Mouse (Mus musculus) olfactory bulb, adult 2 months (tissue): ENCODE measurements around the gene Epn2. TPM values are rescaled to one million over a fixed set of nuclear protein-coding genes. Genes with fewer than 3 reads are reported as not detected.

Experiments used
- H3K27ac ChIP-seq: fragments of 200-500 bp; 2 replicates; pipeline ENCODE4 v1.5.1; 2012; ENCODE audit warnings: low read depth, low read length; ENCODE audit not compliant: insufficient read depth
- H3K4me1 ChIP-seq: fragments of 200-500 bp; 2 replicates; pipeline ENCODE4 v1.6.1; 2012; ENCODE audit warnings: low read length; ENCODE audit not compliant: control insufficient read depth, insufficient read depth
- H3K4me3 ChIP-seq: fragments of 200-500 bp; 2 replicates; pipeline ENCODE4 v1.5.1; 2012; ENCODE audit warnings: mild to moderate bottlenecking, low read depth, low read length, moderate library complexity; ENCODE audit not compliant: insufficient read depth
- CTCF ChIP-seq: fragments of 200-500 bp; IDR thresholded peaks from 2 replicates; pipeline ENCODE4 v1.5.1; 2012; ENCODE audit warnings: low read depth, mild to moderate bottlenecking, low read length, moderate library complexity; ENCODE audit not compliant: insufficient read depth
- POLR2A ChIP-seq: fragments of 200-500 bp; IDR thresholded peaks from 2 replicates; pipeline ENCODE4 v1.6.1; 2012; ENCODE audit warnings: mild to moderate bottlenecking, low read depth, low read length, moderate library complexity; ENCODE audit not compliant: insufficient read depth
- WGBS: fragments of 180-500 bp; shearing (Covaris S2); methylation state at CpG from one replicate; pipeline ENCODE4 v1.1.7; 2018; 5-methylcytosine and 5-hydroxymethylcytosine counted together
- polyA plus RNA-seq: library from polyadenylated mRNA; stranded (reverse); fragments of >200 nt; gene quantifications from 2 replicates; pipeline ENCODE4 v1.2.4, GENCODE M21; 2012; ENCODE audit warnings: low replicate concordance; ENCODE audit not compliant: missing spikeins, insufficient read depth, insufficient read length

Epn2 gene
- polyA plus RNA-seq, 1 experiment = not detected

DNA sequence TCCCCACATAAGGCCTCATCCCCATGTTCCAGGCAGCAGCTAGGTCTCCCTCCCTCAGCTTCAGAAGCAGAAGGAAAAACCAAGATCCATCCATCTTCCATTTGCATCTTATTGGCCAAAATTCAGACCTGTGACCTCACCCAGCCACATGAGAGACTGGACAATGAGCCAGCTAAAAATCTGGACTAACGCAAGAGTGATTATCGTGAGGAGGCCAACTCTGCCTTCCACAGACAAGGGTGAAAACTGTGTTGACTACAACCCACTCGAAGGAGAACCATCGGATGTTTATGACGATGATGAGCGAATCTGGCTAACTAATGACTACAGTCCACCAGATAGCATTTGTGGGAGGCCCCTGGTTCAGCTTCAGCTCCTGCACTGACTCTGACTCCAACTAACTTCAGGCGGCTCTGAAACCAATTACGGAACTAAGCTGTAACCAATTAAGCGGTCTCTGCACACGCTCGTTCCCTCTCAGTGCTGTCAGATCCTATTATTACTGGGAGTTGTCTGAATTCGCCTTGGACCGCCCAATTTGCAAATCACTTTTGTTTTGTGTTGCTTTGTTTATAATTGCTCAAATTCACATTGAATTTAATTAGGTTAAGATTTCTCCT, 96.2 kb downstream of the Epn2 start:
- Histone ChIP-seq H3K27ac (no peak overlapping the region), H3K4me1 (peaks cover 20% of the 10 kb centered on the region), H3K4me3 (no peak overlapping the region)
- no peak for TF ChIP-seq POLR2A
- TF ChIP-seq CTCF = no peak
- WGBS = 57% methylated on average over 13 of the region's 13 CpGs

DNA sequence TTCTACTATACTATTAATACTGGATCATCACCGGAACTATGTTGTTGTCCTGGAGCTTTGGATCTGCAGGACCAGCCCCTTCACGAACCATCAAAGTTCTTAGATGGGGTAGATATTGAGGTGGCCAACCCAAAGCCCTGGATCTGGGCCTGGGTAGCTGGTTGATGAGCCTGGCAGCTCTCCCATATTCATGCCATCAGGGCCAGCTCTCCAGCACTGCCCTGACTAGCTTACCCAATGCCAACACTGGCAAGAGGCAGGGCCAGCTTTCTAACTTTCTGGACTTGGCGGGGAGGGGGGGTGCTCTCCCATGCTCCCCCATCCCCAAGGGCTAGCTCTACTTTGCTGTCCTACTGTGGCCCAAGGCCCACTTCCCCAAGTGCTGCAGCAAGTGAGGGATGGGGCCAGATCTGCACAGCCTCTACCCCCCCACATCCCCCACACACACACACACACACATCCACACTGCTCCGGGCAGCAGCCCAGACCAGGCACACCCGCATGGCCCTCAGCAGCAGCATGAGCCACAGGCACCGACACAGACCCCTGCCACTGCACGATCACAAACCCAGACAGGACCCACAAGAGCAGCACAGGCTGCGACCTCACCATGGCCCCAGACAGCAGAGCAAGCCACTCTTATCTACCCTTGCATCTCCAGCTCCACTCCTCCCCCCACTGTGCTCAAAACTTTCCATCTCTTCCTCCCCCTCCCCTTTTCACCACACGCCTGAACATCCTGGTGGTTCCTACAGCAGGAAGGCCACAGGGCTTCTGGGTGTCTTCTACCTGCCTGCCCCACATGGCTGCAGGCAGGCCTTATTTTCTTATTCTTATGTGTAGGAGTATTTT, 98.0 kb downstream of the Epn2 start:
- H3K27ac ChIP-seq = no peak overlapping the region
- 76% methylated on average over 9 of the region's 9 CpGs for WGBS
- TF ChIP-seq POLR2A (no peak), CTCF (no peak)
- H3K4me3 ChIP-seq = no peak overlapping the region
- peaks cover 16% of the 10 kb centered on the region for H3K4me1 ChIP-seq

GRCm38 (mm10) chr11:61478788-61479187, 100.7 kb downstream of the Epn2 start:
- Histone ChIP-seq H3K4me1 (peaks cover 5% of the 10 kb centered on the region), H3K27ac (no peak overlapping the region), H3K4me3 (no peak overlapping the region)
- TF ChIP-seq POLR2A = no peak
- WGBS = 95% methylated on average over 4 of the region's 4 CpGs

DNA sequence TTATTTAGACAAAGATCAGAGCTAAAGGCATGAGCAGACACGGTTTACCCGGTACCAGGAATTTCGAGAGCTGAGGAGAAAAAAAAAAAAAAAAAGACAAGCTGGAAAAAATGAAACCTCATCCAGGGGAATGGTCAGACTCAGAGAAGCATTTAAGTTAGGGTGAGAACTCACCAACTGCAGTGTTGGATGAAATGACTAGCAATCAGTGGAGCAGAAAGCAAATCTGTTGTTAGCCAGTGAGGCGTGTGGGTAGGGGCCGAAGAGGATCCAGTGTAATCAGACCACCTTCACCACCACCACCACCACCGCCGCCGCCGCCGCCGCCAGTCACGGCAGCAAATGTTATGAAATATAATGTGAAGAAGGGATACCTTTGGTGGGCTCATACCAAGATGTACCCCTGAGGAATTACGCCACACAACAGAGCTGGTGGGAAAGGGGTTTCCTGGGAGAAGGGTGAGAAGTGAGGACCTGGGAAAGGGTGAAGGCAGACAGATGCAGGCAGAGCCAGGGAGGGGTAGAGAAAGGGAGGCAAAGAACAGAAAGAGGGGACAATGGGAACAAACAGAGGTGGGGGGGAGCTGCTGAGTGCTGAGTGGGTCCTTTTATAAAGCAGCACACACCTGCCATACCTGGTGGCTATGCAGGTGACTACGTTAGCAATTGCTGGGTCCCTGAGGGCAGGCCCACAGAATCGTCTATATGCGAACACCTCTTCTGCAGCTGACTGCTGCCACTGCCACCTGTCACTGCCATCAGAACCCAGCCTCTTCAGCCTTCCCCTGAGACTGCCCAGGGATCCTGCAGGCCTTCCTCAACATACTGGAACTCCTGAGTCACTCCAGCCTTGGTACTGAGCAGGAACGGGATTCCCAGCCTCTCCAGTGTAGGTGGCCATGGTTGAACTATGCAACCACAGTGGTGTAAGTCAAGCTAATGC, 101.7 kb downstream of the Epn2 start:
- no peak overlapping the region for H3K4me3 ChIP-seq
- TF ChIP-seq POLR2A = no peak
- TF ChIP-seq CTCF = no peak
- 71% methylated on average over 17 of the region's 17 CpGs for WGBS
- H3K27ac ChIP-seq = no peak overlapping the region
- H3K4me1 ChIP-seq = peaks cover 5% of the 10 kb centered on the region

- WGBS = 53% methylated on average over 12 of the region's 12 CpGs
- no peak overlapping the region for H3K27ac ChIP-seq
- TF ChIP-seq CTCF (no peak), POLR2A (no peak)
Observed at GRCm38 (mm10) chr11:61476786-61477382, 102.6 kb downstream of the Epn2 start.

GRCm38 (mm10) chr11:61473630-61474029, 105.9 kb downstream of the Epn2 start:
- H3K27ac ChIP-seq = no peak overlapping the region
- no peak overlapping the region for H3K4me3 ChIP-seq
- TF ChIP-seq CTCF (no peak), POLR2A (no peak)
- 85% methylated on average over 4 of the region's 4 CpGs for WGBS
- H3K4me1 ChIP-seq = no peaks in the 10 kb centered on the region

More at GRCm38 (mm10) chr11:61476786-61477382, 102.6 kb downstream of the Epn2 start:
- Histone ChIP-seq H3K4me3 (no peak overlapping the region), H3K4me1 (peaks cover 5% of the 10 kb centered on the region)

DNA sequence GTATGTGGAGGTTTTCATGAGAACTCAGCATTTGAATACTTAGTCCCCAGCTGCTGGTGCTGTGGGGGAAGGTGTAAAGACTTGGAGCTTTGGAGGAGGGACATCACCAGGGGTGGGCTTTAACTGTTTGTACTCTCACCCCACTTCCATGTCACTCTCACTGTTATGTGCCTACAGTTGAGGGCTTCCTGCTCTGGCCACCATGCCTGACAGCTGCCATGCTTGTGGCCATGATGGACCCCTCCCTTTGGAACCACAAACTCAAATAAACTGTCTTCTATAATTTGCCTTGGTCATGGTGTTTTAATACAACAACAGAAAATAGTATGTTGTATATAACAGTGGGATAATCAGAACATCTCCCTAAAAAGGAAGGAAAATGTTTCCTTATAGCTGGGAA, 108.6 kb downstream of the Epn2 start:
- Histone ChIP-seq H3K27ac (no peak overlapping the region), H3K4me3 (no peak overlapping the region), H3K4me1 (no peaks in the 10 kb centered on the region)
- no peak for TF ChIP-seq CTCF
- TF ChIP-seq POLR2A = no peak

DNA sequence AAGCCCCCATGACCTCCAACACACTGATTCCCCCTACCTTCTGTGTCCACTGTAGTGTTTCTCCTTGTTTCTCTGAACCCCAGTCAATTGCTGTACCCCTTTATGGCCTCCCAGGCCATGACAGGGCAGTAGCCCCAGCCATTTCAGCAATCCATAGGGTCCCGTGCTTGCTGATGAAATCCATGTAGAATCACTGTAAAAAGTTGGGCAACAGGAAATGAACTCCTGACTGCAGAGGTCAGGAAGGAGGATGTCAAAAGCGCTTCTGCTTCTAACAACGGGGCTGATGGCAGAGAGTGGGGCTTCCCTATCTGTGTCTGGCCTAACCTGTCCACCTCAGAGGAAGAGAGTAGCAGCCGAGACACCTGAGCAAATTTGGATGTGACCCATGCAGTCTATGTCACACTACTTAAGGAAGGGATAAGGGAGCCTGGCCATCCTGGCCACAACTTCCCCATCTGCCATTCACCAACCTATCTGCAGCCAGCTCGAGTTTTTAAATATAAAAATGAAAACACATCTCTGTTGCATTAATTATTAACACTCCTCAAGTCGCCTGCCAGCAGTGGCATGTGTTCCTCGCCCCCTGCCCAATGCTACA, 110.1 kb downstream of the Epn2 start:
- 84% methylated on average over 7 of the region's 7 CpGs for WGBS
- H3K4me1 ChIP-seq = no peaks in the 10 kb centered on the region
- TF ChIP-seq CTCF (no peak), POLR2A (no peak)
- H3K27ac ChIP-seq = no peak overlapping the region
- no peak overlapping the region for H3K4me3 ChIP-seq
